Mouse (Mus musculus): ENCODE results near the gene Axdnd1.
A peak's percentile ranks its signal among the peaks of the same experiment; 100 is the strongest.
"Not testable (repeated sequence)": the region's sequence is repeated elsewhere in the genome, so short reads cannot be mapped to it uniquely, and the experiment has no call there.

Gene Axdnd1

DNA sequence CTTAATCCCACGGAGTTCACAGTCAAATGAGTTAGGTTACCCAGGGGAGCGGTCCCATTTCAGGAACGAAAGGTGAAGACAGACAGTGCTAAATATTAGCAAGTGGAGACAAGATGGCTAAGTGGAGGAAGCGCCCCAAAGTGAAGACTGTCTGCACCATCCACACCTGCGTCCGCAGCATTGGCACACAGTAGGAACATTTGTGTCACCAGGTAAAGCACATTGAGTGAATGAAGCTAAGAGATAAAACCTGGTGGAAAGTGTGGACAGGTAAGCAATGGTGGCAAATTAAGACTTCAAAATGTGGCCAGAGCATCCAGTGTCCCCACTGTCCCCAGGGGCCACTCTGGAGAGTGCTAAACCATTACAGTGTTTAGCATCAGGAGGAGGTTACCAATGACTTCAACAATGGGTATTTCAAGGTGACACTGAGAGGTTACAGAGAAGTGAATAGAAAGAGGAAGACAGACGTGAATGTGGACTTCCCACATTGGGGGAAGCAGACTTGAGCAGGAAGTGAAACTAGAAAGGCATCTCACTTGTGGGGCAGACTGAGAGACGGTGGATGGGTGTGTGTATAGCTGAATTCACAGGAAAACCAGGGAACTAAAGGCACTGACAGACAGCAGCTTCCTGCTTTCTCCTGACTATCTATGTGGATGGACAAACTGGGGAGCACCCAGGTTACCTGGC, 16.2 kb upstream of the Axdnd1 start:
- no peak for DNase-seq (ENCODE audit: low spot score in 2 of 2)

DNA sequence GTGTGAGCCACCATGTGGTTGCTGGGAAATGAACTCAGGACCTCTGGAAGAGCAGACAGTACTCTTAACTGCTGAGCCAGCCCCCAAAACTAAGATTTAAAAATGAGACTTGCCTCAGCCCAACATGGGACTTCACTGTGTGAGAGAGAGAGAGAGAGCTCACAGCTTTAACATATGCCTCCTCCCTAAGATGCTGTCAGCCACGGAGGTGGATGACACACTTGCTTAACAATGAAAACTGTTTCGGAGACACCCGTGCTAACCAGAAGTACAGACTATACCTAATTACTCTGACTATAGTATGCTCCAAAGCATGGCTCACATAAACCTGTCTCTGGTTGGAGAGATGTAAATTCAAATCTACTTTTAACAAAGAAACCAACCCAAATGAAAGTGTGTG, 12.5 kb upstream of the Axdnd1 start:
- DNase-seq (ENCODE audit: low spot score in 2 of 2), result no peak

DNA sequence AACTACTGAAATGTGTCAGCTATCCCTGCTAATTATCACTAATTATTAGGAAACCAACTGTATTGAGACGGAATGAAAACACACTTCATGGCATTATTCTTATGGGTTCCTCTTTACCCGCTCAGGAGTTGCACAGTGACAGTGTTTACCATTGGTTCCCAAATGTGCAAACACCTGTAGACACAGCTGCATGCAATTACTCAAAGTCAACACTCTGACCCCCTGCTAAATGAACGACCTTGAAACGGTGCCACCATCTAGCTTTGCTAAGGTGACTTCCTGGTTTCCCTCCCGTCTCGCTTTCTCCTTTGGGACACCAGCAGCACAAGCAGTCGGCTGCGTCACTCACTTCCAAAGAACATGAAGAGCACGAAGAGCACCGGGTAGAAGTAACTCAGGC, 11.5 kb upstream of the Axdnd1 start:
- no peak for DNase-seq (ENCODE audit: low spot score in 2 of 2)

DNA sequence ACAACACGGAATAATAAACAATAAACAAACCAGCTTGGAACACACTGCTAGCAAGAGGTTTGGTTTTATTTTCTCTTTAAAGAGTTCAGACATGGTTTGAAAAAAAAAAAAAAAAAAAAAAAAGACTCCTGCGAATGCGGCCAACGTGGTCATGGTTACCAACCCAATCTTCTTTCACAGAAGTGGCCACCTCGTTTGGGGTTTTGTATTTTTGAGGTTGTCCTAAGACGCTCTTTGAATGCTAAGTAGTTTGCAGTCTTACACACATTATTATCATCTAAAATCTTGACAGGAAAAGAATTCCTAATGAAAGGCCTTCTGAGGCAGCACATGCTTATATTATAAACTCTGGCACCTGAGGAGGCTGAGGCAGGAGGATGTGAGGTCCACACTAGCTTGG, 7.5 kb upstream of the Axdnd1 start:
- no peak for DNase-seq (ENCODE audit: low spot score in 2 of 2)

DNA sequence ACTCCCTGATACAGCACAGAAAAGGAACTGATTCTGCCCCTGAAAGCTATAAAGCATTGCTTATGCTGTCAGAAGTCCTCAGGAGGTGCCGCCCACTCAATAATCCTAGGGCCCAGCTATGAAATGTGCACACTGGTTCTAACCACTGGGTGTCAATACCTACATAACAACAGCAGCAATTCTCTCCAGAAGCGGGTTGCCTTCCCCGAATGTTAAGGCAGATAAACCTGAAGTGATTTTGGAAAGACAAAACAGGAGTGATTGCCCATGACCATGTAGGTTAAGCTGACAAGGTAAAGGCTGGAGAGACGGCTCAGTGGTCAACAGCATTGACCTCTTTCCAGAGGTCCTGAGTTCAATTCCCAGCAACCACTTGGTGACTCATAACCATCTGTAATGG, 4.8 kb upstream of the Axdnd1 start:
- no peak for DNase-seq (ENCODE audit: low spot score in 2 of 2)

DNA sequence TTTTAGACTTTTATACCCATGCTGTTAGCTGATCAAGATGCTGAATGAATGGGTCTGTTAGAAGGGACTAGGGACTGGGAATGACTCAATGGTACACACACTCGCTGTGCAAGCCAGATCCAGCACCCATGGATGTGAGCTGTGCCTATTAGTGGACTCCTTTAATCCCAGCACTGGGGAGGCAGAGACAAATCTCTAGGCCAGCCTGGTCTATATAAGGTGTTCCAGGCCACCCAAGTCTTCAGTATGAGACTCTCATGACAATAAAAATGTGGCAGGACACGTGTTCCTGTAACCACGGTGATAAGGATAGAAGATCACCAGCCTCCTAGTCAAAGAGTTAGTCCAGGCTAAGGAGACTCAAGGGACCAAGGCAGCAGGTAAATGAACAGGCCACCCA, 3.1 kb upstream of the Axdnd1 start:
- no peak for DNase-seq (ENCODE audit: low spot score in 2 of 2)

DNA sequence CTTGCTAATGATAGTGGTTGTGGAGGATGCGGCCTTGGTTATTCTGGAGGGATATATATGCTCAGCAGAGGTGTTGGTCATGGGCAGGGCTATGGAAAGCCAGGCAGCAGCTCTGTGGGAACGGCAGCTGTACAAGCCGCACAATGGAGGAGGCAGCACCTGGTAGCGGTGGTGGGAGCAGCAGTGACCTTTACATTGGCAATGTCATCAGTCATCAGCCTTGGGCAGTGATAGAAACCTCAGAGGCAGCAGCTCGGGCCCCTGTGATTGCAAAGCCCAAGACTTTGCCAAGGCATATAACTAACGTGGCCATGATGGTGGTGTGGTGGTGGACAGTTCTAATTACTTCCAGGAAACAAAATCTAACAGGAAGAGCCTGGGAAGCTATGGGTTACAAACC, 2.5 kb upstream of the Axdnd1 start:
- no peak for DNase-seq (ENCODE audit: low spot score in 2 of 2)

DNA sequence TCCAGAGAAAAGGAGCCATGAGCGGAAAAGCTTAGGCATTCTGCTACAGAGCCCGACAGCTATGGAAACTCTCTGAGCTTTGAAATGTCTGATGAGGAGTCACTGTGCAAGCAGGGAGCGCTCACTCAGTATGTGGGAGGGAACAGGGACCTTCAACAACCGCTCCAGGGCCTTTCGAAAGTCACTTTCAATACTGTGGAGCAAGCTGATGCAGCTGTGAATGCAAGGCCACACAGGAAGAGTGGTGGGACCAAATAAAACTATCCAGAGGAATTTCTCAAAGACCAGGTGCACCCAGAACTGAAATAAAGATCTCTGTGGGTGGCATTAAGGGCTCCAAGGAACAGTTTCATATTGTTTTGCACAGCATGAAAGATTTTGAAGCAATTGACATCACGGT, 1.9 kb upstream of the Axdnd1 start:
- no peak for DNase-seq (ENCODE audit: low spot score in 2 of 2)

DNA sequence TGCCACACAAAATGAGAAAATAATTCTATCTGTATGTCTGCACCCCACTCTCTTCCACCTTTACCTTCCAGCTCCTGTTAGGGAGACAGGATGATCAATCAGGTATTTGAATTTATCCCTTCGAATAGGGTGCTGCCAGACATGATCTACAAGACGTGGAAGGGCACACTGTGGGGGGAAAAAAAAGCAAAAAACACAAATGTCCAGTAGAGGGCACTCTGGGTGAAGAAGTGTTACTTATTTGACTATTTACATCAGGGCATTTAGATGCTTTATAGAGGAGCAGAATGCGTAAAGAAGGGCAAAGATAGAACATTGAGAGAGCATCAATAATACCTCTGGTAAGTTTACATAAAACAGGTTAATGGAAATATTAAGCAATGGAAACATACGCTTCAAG, 2.8 kb downstream of the Axdnd1 start:
- peak in 1 of 2 experiments; percentile 18 for DNase-seq (ENCODE audit: low spot score in 2 of 2)

DNA sequence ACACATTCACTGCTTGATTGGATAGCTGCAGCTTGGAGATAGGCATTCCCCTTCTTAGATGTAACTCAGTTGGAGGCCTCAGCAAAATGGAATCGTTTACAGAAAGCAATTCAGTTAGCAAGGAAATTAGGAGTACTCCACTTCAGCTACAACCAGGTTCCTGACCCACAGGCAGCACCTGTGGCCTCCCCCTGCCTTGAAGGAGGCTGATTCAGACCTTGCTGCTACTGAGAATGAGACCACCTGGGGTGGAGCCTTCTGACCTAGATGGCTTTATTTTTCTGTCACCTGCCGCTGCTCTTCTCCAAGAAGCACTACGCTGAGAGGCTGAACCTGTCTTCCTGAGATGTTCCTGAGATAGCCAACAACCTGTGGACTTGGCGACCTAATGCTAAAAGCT, 12.4 kb downstream of the Axdnd1 start:
- DNase-seq (ENCODE audit: low spot score in 2 of 2), result no peak

DNA sequence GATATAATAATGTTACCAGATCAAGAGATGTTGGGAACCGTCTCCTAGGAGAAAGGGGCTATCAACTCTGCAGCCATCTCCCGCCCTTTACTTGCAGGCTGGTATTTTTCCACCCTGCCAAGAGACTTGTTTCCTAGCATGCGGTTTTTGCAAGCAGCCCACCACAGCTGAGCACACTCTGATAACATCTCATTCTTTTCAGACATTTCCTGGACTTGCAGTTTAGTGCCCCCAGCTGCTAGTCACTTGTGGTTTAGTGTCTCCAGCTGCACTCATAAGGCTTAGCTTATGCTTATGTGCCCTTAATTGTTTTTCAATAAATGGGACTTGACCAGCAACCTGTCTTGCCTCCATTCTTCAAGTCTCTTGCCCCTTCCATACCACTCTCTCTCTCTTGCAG, 13.0 kb downstream of the Axdnd1 start:
- no peak for DNase-seq (ENCODE audit: low spot score in 2 of 2)

DNA sequence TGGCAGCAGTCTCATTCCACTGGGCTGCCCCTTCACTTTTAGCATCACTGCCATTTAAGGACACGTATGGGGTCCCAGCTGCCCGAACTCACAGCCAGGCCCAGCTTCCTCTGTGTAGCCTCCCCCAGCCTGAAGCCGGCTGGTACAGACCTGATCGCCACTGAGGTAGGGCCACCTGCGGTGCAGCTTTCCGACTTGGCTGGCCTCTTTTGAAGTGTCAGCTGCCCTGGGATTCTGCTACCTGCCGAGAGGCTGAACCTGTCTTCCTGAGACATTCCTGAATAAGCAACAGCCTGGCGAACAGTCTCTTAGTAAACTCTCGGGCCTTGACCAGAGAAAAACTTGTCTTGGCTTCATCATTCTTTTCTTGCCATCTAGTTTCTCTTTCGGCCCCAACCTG, 17.7 kb downstream of the Axdnd1 start:
- DNase-seq (ENCODE audit: low spot score in 2 of 2), result no peak

DNA sequence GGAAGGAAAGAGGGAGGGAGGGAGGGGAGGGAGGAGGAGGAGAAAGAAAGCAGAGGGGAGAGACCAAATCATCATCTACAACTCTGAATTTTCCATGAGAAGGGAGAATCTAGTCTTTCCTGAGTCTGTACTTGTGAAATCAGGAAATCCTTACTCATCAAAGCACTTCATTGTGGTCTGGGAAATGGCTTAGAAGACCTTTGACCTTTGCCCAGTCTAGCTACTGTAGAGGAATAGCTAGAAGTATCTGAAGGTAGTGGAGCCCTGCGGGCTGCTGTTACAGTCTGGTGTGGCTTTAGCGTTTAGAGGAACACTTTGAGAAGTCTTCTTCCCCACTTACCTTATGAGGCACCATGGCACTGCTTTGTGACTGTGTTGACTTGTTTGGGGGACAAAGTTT, 18.5 kb downstream of the Axdnd1 start:
- DNase-seq (ENCODE audit: low spot score in 2 of 2), result no peak

DNA sequence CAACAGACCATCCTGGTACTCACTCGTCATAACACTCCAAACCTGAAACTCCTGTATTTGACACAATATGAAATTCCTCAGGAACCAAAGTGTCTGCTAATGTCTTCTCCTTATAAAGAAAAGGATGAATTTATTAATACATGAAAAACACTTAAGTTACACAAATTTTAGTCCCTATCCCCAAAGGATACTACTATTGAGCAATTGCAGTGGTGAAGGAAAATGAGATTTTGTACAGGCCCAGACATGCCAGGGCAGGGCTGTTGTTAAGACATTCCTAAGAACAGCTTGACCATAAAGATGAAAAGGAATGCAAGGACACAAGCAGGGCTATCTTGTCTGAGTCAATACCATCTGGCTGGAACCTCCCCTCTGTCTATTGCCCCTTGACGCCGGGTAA, 20.8 kb downstream of the Axdnd1 start:
- not testable (repeated sequence) for DNase-seq (ENCODE audit: low spot score in 2 of 2)

DNA sequence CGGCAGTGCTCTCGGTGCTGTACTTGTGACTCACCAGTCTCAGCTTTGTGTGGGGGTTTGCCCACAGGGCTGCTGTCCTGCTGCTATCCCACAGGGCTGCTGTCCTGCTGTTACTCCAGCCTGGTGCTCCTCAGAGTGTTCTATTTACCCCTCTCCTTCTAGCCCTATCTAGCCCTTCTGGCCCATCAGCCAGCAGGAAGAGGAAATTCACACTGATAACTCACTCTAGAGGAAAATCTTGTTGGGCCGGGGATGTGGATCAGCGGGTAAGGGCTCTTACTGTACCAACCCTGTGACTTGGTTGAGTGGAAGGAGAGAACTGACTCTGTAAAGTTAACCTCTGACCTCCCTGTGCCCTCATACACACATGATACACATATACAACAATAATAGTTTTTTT, 27.8 kb downstream of the Axdnd1 start:
- DNase-seq (ENCODE audit: low spot score in 2 of 2), result no peak

DNA sequence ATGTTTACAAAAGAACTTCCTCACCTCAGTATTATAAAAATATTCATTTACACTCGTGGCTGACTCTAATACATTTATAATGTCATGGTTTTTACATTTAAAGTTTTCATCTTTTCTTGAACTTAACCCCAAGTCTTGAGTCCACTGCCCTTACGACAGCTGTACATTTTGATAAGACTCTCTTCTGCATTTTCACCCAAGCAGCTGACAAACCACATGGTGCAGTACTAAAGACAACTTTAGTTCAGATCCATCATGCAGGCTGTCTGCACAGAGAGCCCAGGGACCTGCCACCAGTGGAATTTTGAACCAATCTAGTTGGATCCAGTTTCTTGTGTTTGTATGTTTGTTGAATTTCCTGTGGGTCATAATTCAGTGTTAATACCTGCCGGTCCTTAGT, 34.1 kb downstream of the Axdnd1 start:
- no peak for DNase-seq (ENCODE audit: low spot score in 2 of 2)

DNA sequence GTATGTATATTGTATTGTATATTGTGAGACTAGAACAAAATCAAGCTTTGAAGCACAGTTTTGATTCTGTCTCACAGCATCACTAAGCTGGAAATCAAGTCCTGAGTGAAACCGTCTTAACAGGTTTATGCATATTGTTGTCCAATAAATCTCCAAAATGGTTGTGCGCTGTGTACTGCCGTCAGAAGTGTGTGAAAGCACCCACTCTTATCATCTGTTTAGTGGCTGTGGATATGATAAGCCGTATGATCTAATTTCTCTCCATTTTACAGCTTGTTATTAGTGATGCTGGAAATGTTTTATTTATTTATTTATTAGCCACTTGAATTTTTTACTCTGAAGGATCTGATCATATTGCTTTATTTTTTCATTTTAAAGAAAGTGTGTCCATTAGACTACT, 34.7 kb downstream of the Axdnd1 start:
- DNase-seq (ENCODE audit: low spot score in 2 of 2), result no peak

DNA sequence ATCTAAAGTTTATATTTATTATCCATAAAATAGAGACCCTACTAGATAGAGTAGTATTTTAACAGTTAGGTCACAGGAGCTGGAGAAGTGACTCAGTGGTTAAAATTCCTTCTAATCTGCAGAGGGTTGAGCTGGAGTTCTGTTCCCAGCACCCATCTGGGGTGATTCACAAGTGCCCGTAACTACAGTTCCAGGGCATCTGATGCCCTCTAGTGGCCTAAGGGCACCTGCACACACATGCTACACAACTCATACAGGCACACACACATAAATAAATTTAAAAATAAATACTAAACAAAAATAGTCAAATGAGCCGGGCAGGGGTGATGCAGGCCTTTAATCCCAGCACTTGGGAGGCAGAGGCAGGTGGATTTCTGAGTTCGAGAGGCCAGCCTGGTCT, 39.7 kb downstream of the Axdnd1 start:
- DNase-seq (ENCODE audit: low spot score in 2 of 2), result no peak

DNA sequence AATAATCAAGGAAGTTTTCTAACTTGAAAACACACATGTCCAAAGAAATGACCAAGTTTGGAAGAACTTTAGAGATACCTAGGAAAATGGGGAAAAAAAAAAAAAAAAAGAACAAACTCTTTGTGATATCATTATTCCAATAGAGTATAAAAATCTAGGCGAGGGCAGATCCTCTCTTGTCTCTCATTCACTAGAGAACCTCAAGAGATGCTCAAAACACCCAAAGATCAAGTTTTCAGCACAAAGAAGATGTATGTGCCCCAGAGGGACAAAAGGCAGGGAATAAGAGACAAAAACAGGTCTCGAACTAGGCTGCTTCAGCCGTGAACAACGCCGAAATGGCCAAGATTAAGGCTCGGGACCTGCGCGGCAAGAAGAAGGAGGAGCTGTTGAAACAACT, 55.2 kb downstream of the Axdnd1 start, which contains the start of gene Gm2000:
Gm2000 (plus strand) TSS at position 301 of the 400 bp plus-strand sequence.
- no peak for DNase-seq (ENCODE audit: low spot score in 2 of 2)

DNA sequence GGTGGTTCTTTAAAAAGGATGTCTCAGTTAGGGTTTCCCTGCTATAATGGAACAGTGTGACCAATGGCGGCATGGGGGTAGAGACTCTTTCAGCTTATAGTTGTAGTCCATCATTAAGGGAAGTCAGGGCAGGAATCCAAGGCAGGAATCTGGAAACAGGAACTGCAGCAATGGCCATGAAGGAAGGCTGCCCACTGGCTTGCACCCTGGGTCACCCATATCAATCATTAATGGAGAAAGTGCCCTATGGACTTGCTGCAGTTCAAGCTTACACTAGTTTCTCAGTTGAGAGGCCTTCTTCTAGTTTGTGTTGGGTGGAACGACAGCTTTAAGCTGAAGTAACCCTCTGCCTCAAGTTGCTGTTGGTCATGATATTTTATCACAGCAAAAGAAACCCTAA, 68.5 kb downstream of the Axdnd1 start:
- no peak for DNase-seq (ENCODE audit: low spot score in 2 of 2)

DNA sequence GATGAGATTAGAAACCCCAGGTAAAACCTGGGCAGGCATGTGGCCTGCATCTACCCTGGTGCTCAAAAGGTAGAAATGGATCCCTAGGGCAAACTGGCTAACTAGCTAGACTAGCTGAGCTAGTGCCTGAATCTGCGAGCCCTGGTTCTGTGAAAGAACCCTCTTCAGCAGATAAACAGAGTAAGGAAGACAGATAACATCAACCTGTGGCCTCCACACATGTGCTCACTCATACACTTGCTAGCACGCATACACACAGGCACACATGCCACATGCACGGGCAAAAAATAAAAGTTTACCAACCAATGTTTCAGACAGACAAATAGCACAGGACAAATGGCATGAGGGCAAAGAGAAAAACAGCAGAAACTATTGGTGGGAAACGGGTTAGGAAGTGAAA, 70.5 kb downstream of the Axdnd1 start:
- no peak for DNase-seq (ENCODE audit: low spot score in 2 of 2)

DNA sequence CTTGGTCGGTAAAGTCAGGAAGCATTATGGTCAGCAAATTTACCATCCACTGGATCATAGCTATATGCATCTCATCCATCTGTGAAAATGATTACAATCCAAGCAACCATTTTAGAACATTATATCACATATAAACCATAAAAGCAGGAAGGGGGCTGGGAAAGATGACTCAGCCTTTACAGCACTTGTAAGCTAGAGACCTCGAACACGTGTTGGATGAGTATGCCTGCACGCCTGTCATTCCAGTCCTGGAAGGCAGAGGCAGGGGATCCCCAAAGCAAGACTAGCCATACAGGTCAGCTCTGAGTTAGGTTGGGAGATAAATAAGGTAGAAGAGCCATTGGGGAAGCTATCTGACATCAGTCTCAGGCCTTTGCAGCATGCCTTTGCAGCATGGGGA, 71.9 kb downstream of the Axdnd1 start:
- DNase-seq (ENCODE audit: low spot score in 2 of 2), result no peak

DNA sequence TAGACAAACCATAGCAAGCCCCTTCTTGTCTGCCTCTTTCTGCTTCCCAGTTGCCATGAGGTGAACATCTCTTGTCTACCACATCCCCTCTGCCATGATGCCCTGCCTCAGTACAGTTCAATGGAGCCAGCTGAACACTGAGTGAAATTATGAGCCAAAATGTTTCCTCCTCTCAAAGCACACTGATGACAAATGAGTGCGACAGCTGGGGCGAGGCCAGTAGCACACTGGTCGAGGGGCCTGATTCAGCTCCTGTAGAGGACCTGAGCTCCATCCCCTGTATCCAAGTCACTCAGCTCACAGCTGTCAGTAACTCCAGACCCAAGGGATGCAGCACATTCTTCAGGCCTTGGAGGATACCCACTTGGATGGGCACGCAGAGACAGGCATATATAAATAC, 75.3 kb downstream of the Axdnd1 start:
- no peak for DNase-seq (ENCODE audit: low spot score in 2 of 2)

DNA sequence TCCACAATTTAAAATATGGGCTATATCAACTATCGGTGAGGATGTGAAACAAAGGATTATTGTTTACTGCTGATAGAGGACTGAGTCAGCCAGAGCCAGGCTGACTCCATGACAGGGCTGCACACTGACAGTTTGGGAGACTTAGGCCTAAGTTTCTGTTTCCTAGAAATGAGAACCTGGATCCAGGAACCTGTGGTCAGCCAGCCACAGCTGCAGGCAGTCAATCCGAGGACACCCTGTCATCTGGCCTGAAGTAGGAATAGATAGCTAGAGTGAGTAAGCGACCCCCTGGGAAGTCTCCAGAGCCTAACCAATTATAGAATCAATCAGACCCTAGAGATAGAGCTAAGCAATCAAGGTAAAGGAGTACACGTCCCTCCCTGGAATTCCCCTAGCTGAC, 76.5 kb downstream of the Axdnd1 start:
- no peak for DNase-seq (ENCODE audit: low spot score in 2 of 2)
